8 mouse cellular contexts compared by ENCODE assay signal in genomic region chr15:85070561-85070960, GRCm38 (mm10). TPM values are rescaled to one million over a fixed set of nuclear protein-coding genes. Genes with fewer than 3 reads are reported as not detected.
DNase-seq lines count a peak whose midpoint lies in the region; ATAC-seq and TF ChIP-seq lines count a peak whose summit lies in the region.

No protein-coding gene starts in this region.

- intact Hi-C loops in left cerebral cortex, postnatal 4 days (cut with DNase I): no loop called here

- H3K9ac ChIP-seq in liver, adult 2 months (ENCODE audit: low read depth, low read length): no peak overlapping the region
- H3K9ac ChIP-seq in liver, embryonic 11.5 days (ENCODE audit: low read depth, low read length): no peak overlapping the region
- H3K9ac ChIP-seq in heart, postnatal 0 days (replicated peaks; ENCODE audit: low read depth, low read length): no peak overlapping the region

- no peak overlapping the region for H3K27ac ChIP-seq in liver, adult 2 months (replicated peaks; ENCODE audit: insufficient read depth, low read depth, low read length)
- no peak overlapping the region for H3K27ac ChIP-seq in liver, embryonic 11.5 days (ENCODE audit: low read depth, low read length)
- H3K27ac ChIP-seq in heart, postnatal 0 days (ENCODE audit: low read depth): no peak overlapping the region

- no peaks in the 10 kb centered on the region for H3K36me3 ChIP-seq in liver, adult 2 months (ENCODE audit: control insufficient read depth, insufficient read depth, low read length)
- no peaks in the 10 kb centered on the region for H3K36me3 ChIP-seq in liver, embryonic 11.5 days (ENCODE audit: control insufficient read depth, insufficient read depth, low read length)
- no peaks in the 10 kb centered on the region for H3K36me3 ChIP-seq in heart, postnatal 0 days (replicated peaks; ENCODE audit: control insufficient read depth, insufficient read depth, low read length)

- TF ChIP-seq CTCF in liver, adult 2 months (IDR thresholded peaks at IDR 0.05; ENCODE audit: low read depth, low read length): peak; percentile 49
- peak; percentile 81 for TF ChIP-seq CTCF in heart, postnatal 0 days (IDR thresholded peaks at IDR 0.05; ENCODE audit: low read depth)

- no peak for TF ChIP-seq POLR2A in liver, adult 2 months (IDR thresholded peaks at IDR 0.05; ENCODE audit: extremely low read depth, insufficient read depth, low read length)

- WGBS in liver, adult 2 months: 14% methylated on average over 2 of the region's 2 CpGs
- 32% methylated on average over 2 of the region's 2 CpGs for WGBS in liver, embryonic 11.5 days
- 22% methylated on average over 2 of the region's 2 CpGs for WGBS in heart, postnatal 0 days

- ATAC-seq in liver, embryonic 11.5 days (replicated peaks; ENCODE audit: low FRiP score): no peak
- ATAC-seq in heart, postnatal 0 days (ENCODE audit: insufficient read depth, low read depth): no peak

- H3K4me1 ChIP-seq in liver, adult 2 months (ENCODE audit: control insufficient read depth, insufficient read depth, low read length): no peaks in the 10 kb centered on the region
- H3K4me1 ChIP-seq in liver, embryonic 11.5 days (replicated peaks; ENCODE audit: control insufficient read depth, insufficient read depth, low read length): no peaks in the 10 kb centered on the region
- H3K4me1 ChIP-seq in heart, postnatal 0 days (ENCODE audit: control insufficient read depth, insufficient read depth): no peaks in the 10 kb centered on the region

- H3K4me2 ChIP-seq in liver, embryonic 11.5 days: no peak overlapping the region
- no peak overlapping the region for H3K4me2 ChIP-seq in heart, postnatal 0 days (ENCODE audit: low read depth, low read length)

- peak; percentile 44 for DNase-seq in adrenal gland, adult 2 months
- no peak for DNase-seq in adrenal gland, postnatal 25 days
- peak; percentile 64 for DNase-seq in liver, adult 2 months (ENCODE audit: extremely low read depth, low read depth, low spot score)
- no peak for DNase-seq in liver, embryonic 11.5 days (ENCODE audit: low spot score)
- DNase-seq in brain, embryonic 18.5 days (ENCODE audit: low read depth, low spot score): peak; percentile 8
- DNase-seq in heart, postnatal 0 days (ENCODE audit: low spot score): peak; percentile 35
- peak; percentile 23 for DNase-seq in left cerebral cortex, postnatal 4 days
- peak; percentile 36 for DNase-seq in skeletal muscle tissue, adult 2 months (ENCODE audit: low read depth, low spot score)

- TF ChIP-seq EP300 in heart, postnatal 0 days (IDR thresholded peaks at IDR 0.05; ENCODE audit: low read depth): no peak

- no peak overlapping the region for H3K4me3 ChIP-seq in liver, adult 2 months (ENCODE audit: insufficient read depth, low read depth, low read length)
- H3K4me3 ChIP-seq in liver, embryonic 11.5 days (ENCODE audit: low read depth, low read length): no peak overlapping the region
- no peak overlapping the region for H3K4me3 ChIP-seq in heart, postnatal 0 days (ENCODE audit: low read depth, low read length)

- H3K27me3 ChIP-seq in liver, adult 2 months (ENCODE audit: control insufficient read depth, insufficient read depth, low read length): no peaks in the 10 kb centered on the region
- no peaks in the 10 kb centered on the region for H3K27me3 ChIP-seq in liver, embryonic 11.5 days (replicated peaks; ENCODE audit: control insufficient read depth, insufficient read depth, low read length)
- no peaks in the 10 kb centered on the region for H3K27me3 ChIP-seq in heart, postnatal 0 days (ENCODE audit: control insufficient read depth, insufficient read depth, low read length)

- H3K79me2 ChIP-seq in liver, adult 2 months (ENCODE audit: control insufficient read depth, insufficient read depth, low read length): no peaks in the 10 kb centered on the region

- no peaks in the 10 kb centered on the region for H3K9me3 ChIP-seq in liver, embryonic 11.5 days (ENCODE audit: control insufficient read depth, low read length)
- H3K9me3 ChIP-seq in heart, postnatal 0 days (replicated peaks; ENCODE audit: control insufficient read depth, low read length): no peaks in the 10 kb centered on the region

RNA-seq across cellular contexts. Expression of gene Fam118a, which starts 41.8 kb away (rescaled TPM):
- total RNA-seq in adrenal gland, adult 2 months (2021): 10 to 100 TPM in 1 of 2 experiments, 1 to 10 TPM in 1; 6.0 to 12.4 TPM
- 2.4 and 3.0 TPM in 2 replicates for polyA plus RNA-seq in adrenal gland, adult 2 months (2012; rRNA removed)
- 9.0 and 15.8 TPM in 2 replicates for total RNA-seq in adrenal gland, postnatal 25 days (2021)
- total RNA-seq in liver, adult 2 months (2014; rRNA removed): 2.6 and 3.0 TPM in 2 replicates
- 0.98 and 1.3 TPM in 2 replicates for polyA plus RNA-seq in liver, adult 2 months (2012; rRNA removed)
- 17.0 and 19.6 TPM in 2 replicates for polyA plus RNA-seq in liver, embryonic 11.5 days (2014; fragmentation: Nextera tagmentation; extraction: Ambion mirVana)
- total RNA-seq in heart, postnatal 0 days (2014; rRNA removed; ENCODE audit: low replicate concordance): 9.9 and 11.1 TPM in 2 replicates
- polyA plus RNA-seq in heart, postnatal 0 days (2015; fragmentation: Nextera tagmentation; extraction: Ambion mirVana): 10.5 and 11.5 TPM in 2 replicates
- total RNA-seq in left cerebral cortex, postnatal 4 days (2021): 10 to 100 TPM; 28.3 to 31.7 TPM

RNA-seq across cellular contexts. Expression of gene Upk3a, which starts 53.6 kb away (rescaled TPM):
- total RNA-seq in adrenal gland, adult 2 months (2021): not detected
- polyA plus RNA-seq in adrenal gland, adult 2 months (2012; rRNA removed): not detected in 2 replicates
- not detected in 2 replicates for total RNA-seq in adrenal gland, postnatal 25 days (2021)
- total RNA-seq in liver, adult 2 months (2014; rRNA removed): not detected in 2 replicates
- not detected in 2 replicates for polyA plus RNA-seq in liver, adult 2 months (2012; rRNA removed)
- polyA plus RNA-seq in liver, embryonic 11.5 days (2014; fragmentation: Nextera tagmentation; extraction: Ambion mirVana): not detected in 2 replicates
- 0.27 and 125 TPM in 2 replicates for total RNA-seq in heart, postnatal 0 days (2014; rRNA removed; ENCODE audit: low replicate concordance)
- 0.11 TPM in 1 of 2 replicates, not detected in the other for polyA plus RNA-seq in heart, postnatal 0 days (2015; fragmentation: Nextera tagmentation; extraction: Ambion mirVana)
- total RNA-seq in left cerebral cortex, postnatal 4 days (2021): under 1 TPM in 1 of 2 experiments, not detected in 1; 0.48 TPM

Comparison
In these comparisons a context has a peak if more than half of its experiments do, and no peak if none do; other contexts are left out.
1. DNase-seq: peak in adrenal gland, adult 2 months (single experiment), liver, adult 2 months (single experiment), brain, embryonic 18.5 days (single experiment), heart, postnatal 0 days (single experiment), left cerebral cortex, postnatal 4 days (single experiment) and skeletal muscle tissue, adult 2 months (single experiment); none in adrenal gland, postnatal 25 days (single experiment) and liver, embryonic 11.5 days (single experiment).